Mouse (Mus musculus): ENCODE data around the gene Hyal2.

DNA sequence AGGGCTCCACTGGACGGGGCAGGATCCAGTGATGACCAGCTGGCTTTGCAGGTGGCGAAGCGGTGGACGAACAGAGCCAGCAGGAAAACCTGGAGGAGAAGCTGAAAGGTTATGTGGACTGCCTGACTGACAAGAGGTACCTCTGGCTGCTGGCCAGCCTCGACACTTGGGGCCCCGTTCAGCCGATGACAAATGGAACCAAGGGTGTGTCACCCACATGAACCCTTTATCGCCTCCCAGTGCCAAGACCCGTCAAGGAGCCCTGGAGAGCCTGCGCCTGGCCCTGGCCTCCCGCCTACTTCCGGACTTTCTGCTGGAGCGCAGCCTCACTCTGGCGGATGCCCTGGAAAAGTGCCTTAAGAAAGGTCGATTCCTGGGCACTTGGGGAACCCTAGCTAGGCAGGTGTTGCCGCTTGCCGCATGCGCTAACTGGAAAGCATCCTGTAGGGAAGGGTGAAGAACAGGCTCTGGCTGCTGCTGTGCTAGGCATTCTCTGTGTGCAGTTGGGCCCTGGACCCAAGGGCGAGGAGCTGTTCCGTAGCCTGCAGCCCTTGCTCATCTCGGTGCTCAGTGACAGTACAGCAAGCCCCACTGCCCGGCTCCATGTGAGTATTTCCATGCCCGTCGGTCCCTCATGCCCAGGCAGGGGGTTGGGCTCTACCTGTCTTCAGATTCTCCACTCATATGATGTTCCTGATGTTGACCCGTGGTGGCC, 22.5 kb downstream of the Hyal2 start:
- TF ChIP-seq CTCF (IDR thresholded peaks at IDR 0.05 in 2 of 3, conservative IDR thresholded peaks at IDR 0.05 in 1 of 3; ENCODE audit: control insufficient read depth in 1 of 3, insufficient read depth in 1 of 3, low read depth in 2 of 3, low read length in 3 of 3, poor library complexity in 1 of 3, severe bottlenecking in 1 of 3) (peak in 1 of 3 experiments; percentile 10; a peak in 1 of 6 replicates), TBP (IDR thresholded peaks at IDR 0.05; ENCODE audit: low read depth, low read length) (no peak), USF2 (IDR thresholded peaks at IDR 0.05; ENCODE audit: borderline replicate concordance in 1 of 2, insufficient read depth in 1 of 2, low read depth in 1 of 2, low read length in 2 of 2) (no peak), MXI1 (IDR thresholded peaks at IDR 0.05; ENCODE audit: low read depth, low read length) (peak; percentile 91), USF1 (IDR thresholded peaks at IDR 0.05; ENCODE audit: low read depth, low read length) (peak; percentile 24; the same call in 1 of the 2 replicates), MYB (IDR thresholded peaks at IDR 0.05; ENCODE audit: low read depth, low read length) (no peak)

Data from MEL (cell line).